Mouse (Mus musculus): ENCODE measurements around the gene Rtkn.

DNA sequence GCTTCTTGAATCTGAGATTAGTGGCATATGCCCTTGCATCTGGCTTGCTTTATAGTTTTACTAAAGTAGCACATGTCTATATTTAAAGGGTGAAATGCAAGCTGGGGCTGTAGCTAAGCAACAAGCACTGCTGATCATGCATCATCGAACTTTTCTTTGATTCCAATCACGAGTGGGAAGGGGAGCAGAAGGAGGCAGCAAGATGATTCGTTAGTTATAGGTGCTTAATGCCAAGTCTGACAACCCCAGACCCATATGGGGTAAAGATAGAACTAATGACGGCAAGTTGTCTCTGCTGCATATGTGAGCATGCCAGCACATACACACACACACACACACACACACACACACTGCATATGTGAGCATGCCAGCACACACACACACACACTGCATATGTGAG is 31.1 kb upstream of the Rtkn start:
- no peak for TF ChIP-seq CTCF (IDR thresholded peaks at IDR 0.05; ENCODE audit: borderline replicate concordance, insufficient read depth, low read length)
- 0 out of 2 replicates have a peak, but pooled peaks have one; percentile 5 for TF ChIP-seq POLR2A (IDR thresholded peaks at IDR 0.05; ENCODE audit: low read depth, low read length)

Measured in embryonic fibroblast, embryonic 13.5 days (primary cell).